Mouse (Mus musculus) embryonic facial prominence, embryonic 11.5 days (tissue): ENCODE results near the gene Pde10a. TPM values are rescaled to one million over a fixed set of nuclear protein-coding genes. Genes with fewer than 3 reads are reported as not detected.
A peak's percentile ranks its signal among the peaks of the same experiment; 100 is the strongest.

ENCODE experiments used
- ATAC-seq: fragments of 200-750 bp; cut with Nextera tagmentation; replicated peaks from 2 replicates; pipeline ENCODE4 v1.8.0; 2017; ENCODE audit warnings: low read depth; ENCODE audit not compliant: insufficient number of reproducible peaks, low FRiP score, low TSS enrichment
- DNase-seq: peaks from one replicate; pipeline ENCODE4 v3.0.0-alpha.2; 2015; ENCODE audit warnings: low spot score
- H3K27ac ChIP-seq: fragments of 300-500 bp; sonication (generic); replicated peaks from 2 replicates; pipeline ENCODE4 v1.5.1; 2014; ENCODE audit warnings: mild to moderate bottlenecking, low read depth, low read length, control low read depth
- H3K27me3 ChIP-seq: fragments of 300-500 bp; sonication (generic); 2 replicates; pipeline ENCODE4 v1.6.1; 2014; ENCODE audit warnings: mild to moderate bottlenecking, low read length, moderate library complexity, mixed read lengths; ENCODE audit not compliant: control insufficient read depth, insufficient read depth
- H3K36me3 ChIP-seq: fragments of 300-500 bp; sonication (generic); replicated peaks from 2 replicates; pipeline ENCODE4 v1.6.1; 2014; ENCODE audit warnings: low read depth, mild to moderate bottlenecking, low read length, moderate library complexity, mixed read lengths; ENCODE audit not compliant: control insufficient read depth, insufficient read depth
- H3K4me1 ChIP-seq: fragments of 300-500 bp; sonication (generic); 2 replicates; pipeline ENCODE4 v1.6.1; 2014; ENCODE audit warnings: low read length, mixed read lengths; ENCODE audit not compliant: control insufficient read depth, insufficient read depth
- H3K4me2 ChIP-seq: fragments of 300-500 bp; sonication (generic); 2 replicates; pipeline ENCODE4 v1.6.1; 2014; ENCODE audit warnings: low read depth, mild to moderate bottlenecking, control low read depth, low read length, moderate library complexity
- H3K4me3 ChIP-seq: fragments of 300-500 bp; sonication (generic); 2 replicates; pipeline ENCODE4 v1.5.1; 2014; ENCODE audit warnings: low read depth, low read length, control low read depth
- H3K9ac ChIP-seq: fragments of 300-500 bp; sonication (generic); replicated peaks from 2 replicates; pipeline ENCODE4 v1.6.1; 2014; ENCODE audit warnings: mild to moderate bottlenecking, control low read depth, low read length
- H3K9me3 ChIP-seq: fragments of 300-500 bp; sonication (generic); replicated peaks from 2 replicates; pipeline ENCODE4 v1.6.1; 2016; ENCODE audit warnings: mild to moderate bottlenecking, low read length, inconsistent platforms, mixed read lengths; ENCODE audit not compliant: control insufficient read depth
- WGBS: fragments of 180-500 bp; shearing (Covaris S2); extraction: QIAGEN DNeasy Blood & Tissue Kit; methylation state at CpG from one replicate; pipeline ENCODE4 v1.1.7; 2014; 5-methylcytosine and 5-hydroxymethylcytosine counted together
- polyA plus RNA-seq: library from polyadenylated mRNA; unstranded; fragments of >200 nt; fragmentation: Nextera tagmentation; extraction: Ambion mirVana; gene quantifications from 2 replicates; pipeline ENCODE4 v1.2.1, GENCODE M21; 2014

The Pde10a gene
- polyA plus RNA-seq, 1 experiment from 2014 or later: 1.9 TPM

DNA sequence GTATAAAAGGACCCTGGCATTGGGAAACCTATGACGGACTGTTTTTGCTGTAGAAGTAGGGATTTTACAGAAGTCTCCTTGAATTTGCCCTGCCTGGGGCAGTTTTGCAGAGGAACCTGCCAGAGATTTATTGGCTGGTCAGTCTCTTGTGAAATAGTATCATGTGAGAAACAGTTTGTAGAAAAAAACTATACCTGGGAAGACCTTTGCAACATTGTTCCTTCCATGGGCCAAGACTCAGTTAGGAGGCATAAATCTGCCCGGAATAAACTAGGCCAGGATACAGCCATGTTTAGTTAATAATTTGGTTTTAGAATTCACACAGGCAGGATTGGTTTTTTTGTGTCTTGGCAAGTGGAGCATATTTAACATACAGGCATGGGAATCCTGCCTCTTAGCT is 458.4 kb downstream of the Pde10a start:
- DNase-seq: no peak
- Histone ChIP-seq H3K27me3 (no peaks in the 10 kb centered on the region), H3K9me3 (no peaks in the 10 kb centered on the region), H3K4me1 (no peaks in the 10 kb centered on the region), H3K9ac (no peak overlapping the region), H3K36me3 (no peaks in the 10 kb centered on the region), H3K4me3 (no peak overlapping the region), H3K4me2 (no peak overlapping the region), H3K27ac (no peak overlapping the region)
- WGBS: 83% methylated on average over 2 of the region's 2 CpGs
- no peak for ATAC-seq

DNA sequence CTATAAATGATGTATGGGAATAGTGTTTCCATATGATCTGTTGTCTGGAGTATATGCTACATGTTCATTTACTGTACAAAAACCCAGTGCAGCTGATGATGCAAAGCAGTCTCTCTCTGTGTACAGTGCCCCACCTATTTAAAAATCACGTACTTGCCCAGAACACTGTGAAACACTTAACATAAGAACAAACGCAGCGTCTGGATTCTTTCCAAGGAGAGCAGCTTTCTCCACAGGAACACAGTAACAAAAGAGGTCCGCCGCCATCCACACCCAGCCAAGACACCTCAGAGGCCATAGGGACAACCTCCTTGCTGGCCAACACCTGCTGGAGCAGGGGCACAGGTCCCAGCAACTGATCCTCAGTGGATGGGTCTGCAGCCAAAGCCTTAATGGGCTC is 460.5 kb downstream of the Pde10a start:
- no peak for ATAC-seq
- Histone ChIP-seq H3K4me1 (no peaks in the 10 kb centered on the region), H3K9me3 (no peaks in the 10 kb centered on the region), H3K4me2 (no peak overlapping the region), H3K27ac (no peak overlapping the region), H3K4me3 (no peak overlapping the region), H3K36me3 (no peaks in the 10 kb centered on the region), H3K27me3 (no peaks in the 10 kb centered on the region), H3K9ac (no peak overlapping the region)
- 81% methylated on average over 5 of the region's 5 CpGs for WGBS
- no peak for DNase-seq

DNA sequence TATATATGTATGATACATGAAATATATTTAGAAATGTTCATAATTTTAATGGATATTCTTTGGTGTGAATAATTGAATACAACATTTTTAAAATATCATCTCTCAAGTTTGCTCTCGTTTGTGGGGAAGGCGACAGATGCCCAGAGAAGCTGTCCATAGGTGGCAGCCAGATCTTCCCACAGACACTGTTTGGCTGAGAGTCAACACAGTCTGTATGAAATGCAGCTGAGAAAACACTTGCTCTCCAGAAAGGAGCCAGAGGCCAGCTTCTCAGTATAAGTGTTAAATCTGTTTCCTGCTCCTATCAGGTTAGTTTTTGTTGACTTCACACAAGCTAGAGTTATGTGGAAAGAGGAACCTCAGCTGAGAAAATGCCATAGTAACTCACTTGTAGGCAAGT is 461.4 kb downstream of the Pde10a start:
- H3K27me3 ChIP-seq: no peaks in the 10 kb centered on the region
- DNase-seq (no peak), ATAC-seq (no peak)
- H3K9me3 ChIP-seq: no peaks in the 10 kb centered on the region
- H3K4me2 ChIP-seq: no peak overlapping the region
- no peaks in the 10 kb centered on the region for H3K36me3 ChIP-seq
- 70% methylated on average over 2 of the region's 2 CpGs for WGBS
- H3K4me1 ChIP-seq: no peaks in the 10 kb centered on the region
- H3K27ac ChIP-seq: no peak overlapping the region
- no peak overlapping the region for H3K9ac ChIP-seq
- H3K4me3 ChIP-seq: no peak overlapping the region

DNA sequence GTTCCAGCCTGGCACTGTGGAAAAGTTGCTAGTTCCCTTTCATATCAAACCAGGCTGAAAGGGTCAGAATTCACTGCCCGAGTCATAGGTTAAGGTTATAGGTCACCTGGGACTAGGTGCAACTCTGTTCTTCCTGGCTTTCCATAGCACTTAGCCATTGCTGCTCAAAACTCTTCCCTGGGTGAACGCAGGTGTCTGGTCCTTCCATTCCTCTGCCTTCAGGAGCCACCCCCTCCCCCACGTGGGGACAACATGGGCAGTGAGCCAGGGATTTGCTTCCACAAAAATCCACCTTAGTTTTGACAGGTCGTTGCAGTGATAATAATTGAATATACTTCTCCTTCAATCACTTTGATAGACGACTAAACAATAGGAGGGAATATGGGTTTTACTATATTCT is 462.2 kb downstream of the Pde10a start:
- no peak overlapping the region for H3K4me3 ChIP-seq
- DNase-seq: no peak
- H3K9me3 ChIP-seq: no peaks in the 10 kb centered on the region
- no peaks in the 10 kb centered on the region for H3K36me3 ChIP-seq
- H3K27ac ChIP-seq: no peak overlapping the region
- no peak overlapping the region for H3K4me2 ChIP-seq
- no peaks in the 10 kb centered on the region for H3K27me3 ChIP-seq
- ATAC-seq: no peak
- no peaks in the 10 kb centered on the region for H3K4me1 ChIP-seq
- H3K9ac ChIP-seq: no peak overlapping the region
- 77% methylated on average over 5 of the region's 5 CpGs for WGBS

DNA sequence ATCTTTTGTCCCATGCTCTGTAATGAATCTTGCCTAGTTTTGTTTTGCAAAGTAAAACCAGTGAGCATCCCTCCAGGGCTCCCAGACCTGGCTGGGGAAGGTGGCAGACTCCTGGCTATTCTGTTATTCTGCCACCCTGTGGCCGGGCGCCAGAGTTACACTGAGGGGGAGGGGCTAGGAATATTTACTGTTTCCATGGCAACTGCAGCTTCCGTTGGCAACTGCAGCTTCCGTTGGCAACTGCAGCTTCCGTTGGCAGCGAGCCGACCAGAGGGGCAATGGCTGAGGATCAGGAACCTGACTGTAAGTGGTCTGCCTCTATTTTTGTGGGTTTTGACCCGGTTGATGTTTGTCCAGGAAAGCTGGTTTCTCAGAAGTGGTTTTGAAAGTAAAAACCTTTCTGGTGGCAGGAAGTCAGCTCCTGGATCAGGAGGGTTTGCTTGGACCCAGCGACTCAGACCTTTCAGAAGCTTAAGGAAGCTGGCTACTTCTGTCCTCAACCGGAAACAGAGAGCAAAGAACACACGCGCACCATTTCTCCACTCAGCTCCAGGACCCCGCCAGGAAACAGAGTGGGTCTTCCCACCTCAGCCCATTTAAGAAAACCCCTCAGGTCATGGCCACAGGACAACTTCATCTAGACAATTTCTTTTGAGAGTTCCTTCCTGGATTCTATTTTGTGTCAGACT is 463.1 kb downstream of the Pde10a start, which contains the start of gene 1700010I14Rik:
Gene 1700010I14Rik, plus strand, starts transcription at position 215 of the 689 bp plus-strand sequence.
- no peaks in the 10 kb centered on the region for H3K27me3 ChIP-seq
- peak within 1 kb of the TSS; percentile 48 for H3K4me2 ChIP-seq
- peak; percentile 80 for ATAC-seq
- no peaks in the 10 kb centered on the region for H3K9me3 ChIP-seq
- peak; percentile 84 for DNase-seq
- H3K9ac ChIP-seq: peak within 1 kb of the TSS; percentile 37; the same call in 1 of the 2 replicates
- no peak within 1 kb of the TSS for H3K27ac ChIP-seq
- H3K4me3 ChIP-seq: peak within 1 kb of the TSS; percentile 39
- no peaks in the 10 kb centered on the region for H3K36me3 ChIP-seq
- WGBS: 5% methylated on average over 13 of the region's 13 CpGs
- no peaks in the 10 kb centered on the region for H3K4me1 ChIP-seq

DNA sequence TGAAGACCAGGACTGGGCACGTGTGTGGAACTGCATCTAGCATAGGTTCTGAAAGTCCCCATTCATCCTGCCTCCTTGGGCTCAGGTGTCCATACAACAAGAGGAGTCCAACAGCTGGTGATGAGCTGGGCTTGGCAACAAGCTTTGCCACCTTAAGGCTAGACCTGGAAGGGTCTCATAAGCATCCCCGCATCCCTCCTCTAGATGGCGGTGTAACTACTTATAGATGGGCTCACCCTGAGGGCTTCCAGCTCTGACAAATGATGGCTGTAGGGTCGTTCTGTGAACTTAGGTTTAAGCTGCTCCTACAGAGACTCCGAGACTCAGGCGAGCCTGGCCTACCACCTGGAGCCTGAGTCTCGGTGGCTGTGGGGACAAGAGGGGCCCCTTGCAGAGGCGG is 466.0 kb downstream of the Pde10a start:
- Histone ChIP-seq H3K27me3 (no peaks in the 10 kb centered on the region), H3K4me1 (no peaks in the 10 kb centered on the region), H3K4me2 (no peak overlapping the region), H3K4me3 (no peak overlapping the region), H3K27ac (no peak overlapping the region), H3K9me3 (no peaks in the 10 kb centered on the region), H3K36me3 (no peaks in the 10 kb centered on the region), H3K9ac (no peak overlapping the region)
- no peak for ATAC-seq
- WGBS: 31% methylated on average over 8 of the region's 8 CpGs
- DNase-seq: peak; percentile 41

DNA sequence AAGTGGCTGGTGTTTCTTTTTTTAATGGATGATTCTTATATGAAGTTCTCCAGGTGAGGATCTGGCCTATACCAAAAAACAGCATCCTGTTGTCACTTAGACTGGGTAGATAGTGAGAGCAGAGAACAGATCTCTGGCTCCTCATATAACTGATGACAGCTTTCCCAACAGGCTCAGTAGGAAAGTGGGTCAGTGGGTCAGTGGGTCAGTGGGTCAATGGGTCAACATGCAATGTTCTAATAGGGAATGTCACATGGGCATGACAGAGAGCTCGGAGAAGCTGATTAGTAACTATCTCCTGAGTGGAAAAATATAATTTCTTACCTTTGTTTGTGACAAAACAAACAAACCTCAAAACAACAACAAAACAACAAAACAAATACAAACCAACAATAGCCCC is 470.2 kb downstream of the Pde10a start:
- Histone ChIP-seq H3K9ac (no peak overlapping the region), H3K9me3 (no peaks in the 10 kb centered on the region), H3K36me3 (no peaks in the 10 kb centered on the region), H3K27ac (no peak overlapping the region), H3K4me2 (no peak overlapping the region), H3K4me3 (no peak overlapping the region), H3K4me1 (no peaks in the 10 kb centered on the region), H3K27me3 (no peaks in the 10 kb centered on the region)
- DNase-seq (no peak), ATAC-seq (no peak)
- 78% methylated on average over 1 of the region's 1 CpGs for WGBS

DNA sequence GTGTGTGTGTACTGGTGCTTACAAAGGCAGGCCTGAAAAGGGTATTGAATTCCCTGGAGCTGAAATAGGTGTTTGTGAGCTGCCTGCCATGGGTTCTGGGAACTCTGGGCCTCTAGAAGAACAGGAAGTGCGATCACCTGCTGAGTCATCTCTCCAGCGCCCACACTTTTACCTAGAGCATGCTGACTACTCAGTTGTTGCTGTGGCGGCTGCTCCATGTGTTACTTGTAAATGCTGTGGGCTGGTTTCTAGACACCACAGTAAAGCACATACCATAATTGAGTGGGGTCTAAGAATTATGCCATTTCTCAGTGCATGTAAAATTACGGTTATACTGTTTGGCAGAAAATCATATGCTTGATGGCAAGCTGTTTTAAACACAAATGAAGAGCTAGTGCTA is 477.3 kb downstream of the Pde10a start:
- Histone ChIP-seq H3K27ac (no peak overlapping the region), H3K4me3 (no peak overlapping the region), H3K27me3 (no peaks in the 10 kb centered on the region), H3K4me1 (no peaks in the 10 kb centered on the region), H3K36me3 (no peaks in the 10 kb centered on the region), H3K9me3 (no peaks in the 10 kb centered on the region), H3K9ac (no peak overlapping the region), H3K4me2 (no peak overlapping the region)
- ATAC-seq: no peak
- 69% methylated on average over 4 of the region's 4 CpGs for WGBS
- DNase-seq: no peak
